Mouse (Mus musculus) frontal cortex, postnatal 14 days (tissue): Measurements from ENCODE around the gene Setd1b.

Experiments used
- DNase-seq, 2 experiments: peaks; one replicate each; pipeline ENCODE4 v3.0.0; 2022; ENCODE audit warnings: low spot score in 2 of 2

Setd1b gene

GRCm38 (mm10) chr5:123127031-123127430, 15.0 kb upstream of the Setd1b start:
- no peak for DNase-seq

DNA sequence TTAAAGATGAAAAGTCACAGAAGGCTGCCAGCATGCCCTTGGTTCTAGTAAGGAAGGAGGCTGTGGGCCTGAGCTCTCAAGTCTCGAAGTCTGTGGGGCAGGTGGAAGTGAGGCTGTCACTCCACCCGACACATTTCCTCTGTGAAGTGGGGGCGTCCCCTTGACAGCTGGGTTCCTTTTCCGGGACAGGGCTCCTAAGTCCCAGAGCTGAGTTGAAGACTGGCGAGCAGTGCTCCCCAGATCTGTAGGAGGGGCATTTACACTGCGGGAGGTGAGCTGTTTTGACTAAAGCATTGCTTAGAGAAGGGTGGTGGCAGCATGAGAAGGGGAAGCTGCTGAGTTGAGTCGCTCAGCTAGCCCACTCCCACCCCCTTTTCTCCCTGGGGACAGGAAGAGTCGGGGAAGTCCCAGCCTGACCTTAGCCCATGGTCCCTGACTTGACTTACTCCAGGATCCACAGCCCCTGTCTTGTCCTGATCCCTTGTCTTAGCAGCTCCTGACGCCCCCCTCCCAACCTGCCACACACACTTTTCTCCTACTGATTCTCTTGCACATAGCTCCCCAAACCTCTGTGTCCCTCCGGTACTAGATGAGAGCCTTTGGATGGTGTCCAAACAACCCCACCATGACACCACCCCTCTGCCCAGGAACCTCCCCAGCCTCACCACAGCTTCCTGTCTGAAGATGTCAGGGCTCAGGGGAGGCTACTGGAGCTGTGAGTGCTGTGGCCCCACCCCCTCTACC, 13.4 kb upstream of the Setd1b start:
- no peak for DNase-seq

DNA sequence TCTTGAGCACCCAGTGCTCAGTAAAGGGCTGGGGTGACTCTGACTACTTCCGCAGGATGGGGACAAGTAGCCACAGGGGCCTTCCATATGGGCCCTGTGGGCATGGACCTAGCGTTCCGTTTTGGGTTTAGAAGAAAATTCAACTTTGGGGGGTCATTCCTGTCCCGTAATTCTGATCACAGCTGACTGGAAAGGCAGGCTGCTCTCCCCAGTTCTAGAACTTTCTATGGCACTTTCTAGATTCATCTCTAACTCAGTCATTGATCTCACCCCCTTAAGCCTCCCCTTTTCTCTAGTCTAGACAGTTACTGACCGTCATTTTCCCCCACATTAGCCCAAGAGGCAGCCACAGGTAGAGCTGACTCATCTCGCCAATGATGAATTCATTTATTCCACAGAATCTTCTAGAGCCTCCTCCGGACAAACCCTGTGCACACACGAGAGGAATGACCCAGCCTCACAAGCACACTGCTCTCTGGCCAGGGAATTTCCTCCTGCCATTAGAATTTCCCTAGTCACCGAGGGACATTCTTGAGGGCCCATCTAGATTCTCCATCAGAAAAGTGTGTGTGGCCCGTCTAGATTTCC, 12.7 kb upstream of the Setd1b start:
- no peak for DNase-seq

GRCm38 (mm10) chr5:123130030-123130813, 11.8 kb upstream of the Setd1b start:
- DNase-seq, result no peak

DNA sequence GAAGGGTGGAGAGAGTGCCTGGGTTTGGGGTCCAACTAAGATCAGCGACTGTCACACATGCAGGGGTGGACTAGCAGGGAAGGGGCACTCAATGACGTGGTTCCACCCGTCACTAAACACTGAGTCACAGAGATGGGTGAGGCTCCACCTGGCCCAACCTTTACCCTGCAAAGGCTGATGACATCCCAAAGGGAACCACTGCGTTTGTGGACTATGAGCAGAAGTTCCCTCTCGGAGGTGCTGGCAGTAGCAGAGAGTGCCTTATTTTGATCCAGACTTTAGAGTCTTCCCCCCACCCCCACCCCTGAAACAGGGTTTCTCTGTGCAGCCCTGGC, 11.2 kb upstream of the Setd1b start:
- no peak for DNase-seq

DNA sequence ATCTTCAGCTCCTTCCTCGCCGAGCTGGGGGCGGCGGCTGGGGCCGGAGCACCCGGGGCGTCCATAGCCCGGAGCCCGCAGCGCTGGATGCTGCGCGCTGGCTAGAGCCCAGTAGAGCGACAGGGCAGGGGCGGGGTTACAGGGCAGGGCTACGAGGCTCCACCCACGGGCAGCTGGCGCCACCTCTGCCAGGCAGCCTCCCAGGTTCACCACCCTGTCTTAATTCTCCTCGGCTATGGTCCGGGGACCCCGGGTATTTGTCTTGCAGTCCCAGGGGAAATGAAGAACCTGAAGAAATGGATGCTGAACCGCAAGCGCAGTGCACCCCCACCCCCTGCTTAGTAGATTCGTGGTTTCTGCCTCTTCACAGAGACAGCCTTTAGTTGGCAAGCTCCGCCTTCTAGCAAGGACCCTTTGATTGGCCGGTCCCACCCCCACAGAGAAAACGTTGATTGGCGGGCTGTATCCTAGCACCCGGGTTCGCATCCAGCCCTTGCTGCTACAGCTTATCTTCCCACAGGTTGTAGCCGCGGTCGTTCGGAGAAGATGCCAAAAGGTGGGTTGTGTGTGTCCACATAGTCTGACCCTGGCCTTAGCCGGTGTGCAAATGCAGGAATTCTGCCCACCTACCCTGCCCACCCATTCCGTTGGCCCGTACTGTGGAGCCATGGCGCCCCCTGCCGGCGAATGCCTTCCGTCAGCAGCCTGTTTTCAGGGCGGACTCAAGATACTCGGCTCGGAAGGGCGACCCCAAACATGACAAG, 9.5 kb upstream of the Setd1b start, which contains the start of gene Rhof:
Rhof (minus strand) TSS at position 385 of the 764 bp plus-strand sequence.
- DNase-seq, result peak; percentile 78 to 83

- DNase-seq, result peak; percentile 85 to 93
These were observed 8.8 kb upstream of the Setd1b start for GRCm38 (mm10) chr5:123133083-123133783.

DNA sequence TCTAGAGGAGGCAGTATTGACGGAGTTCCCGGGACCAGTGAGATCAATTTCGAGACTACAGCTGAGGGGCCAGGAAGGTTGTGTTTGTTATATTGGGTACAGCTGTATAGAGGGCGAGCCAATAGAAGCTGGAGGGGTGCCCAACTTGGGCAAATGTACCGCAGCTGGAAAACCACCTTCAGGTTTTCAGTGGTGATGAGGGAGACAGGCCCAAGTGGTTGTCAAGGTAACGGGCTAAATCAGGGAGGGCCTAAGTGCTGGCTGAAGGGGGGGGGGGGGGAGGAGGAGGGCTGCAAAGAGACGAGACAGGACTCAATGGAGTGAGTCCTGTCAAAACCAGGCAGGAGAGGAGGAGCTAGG, 8.2 kb upstream of the Setd1b start:
- DNase-seq, result peak in 1 of 2 experiments; percentile 40

GRCm38 (mm10) chr5:123134186-123134874, 7.7 kb upstream of the Setd1b start:
- no peak for DNase-seq

DNA sequence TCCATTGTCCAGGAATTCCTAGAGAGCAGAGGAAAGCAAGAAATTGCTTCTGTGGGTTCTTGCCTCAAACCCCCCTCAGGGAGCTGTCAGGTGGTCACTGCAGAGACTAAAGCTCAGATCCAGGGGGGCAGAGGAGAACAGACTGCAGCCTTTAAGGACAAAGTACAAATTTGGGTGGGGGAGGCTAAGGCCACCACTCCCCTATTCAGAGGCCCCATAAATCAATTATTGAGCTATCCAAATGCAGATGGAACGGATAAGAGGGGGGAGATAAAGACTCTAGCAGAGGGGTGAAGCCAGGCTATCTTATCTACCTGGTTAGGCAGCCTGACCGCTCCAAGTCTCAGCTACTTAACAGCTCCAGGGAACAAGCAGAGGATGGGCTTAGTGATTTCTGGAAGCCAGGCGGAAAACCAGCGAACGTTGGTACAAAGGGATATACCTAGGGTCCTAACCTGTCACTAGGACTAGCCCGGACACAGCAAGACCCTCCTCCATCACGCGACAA, 7.1 kb upstream of the Setd1b start:
- no peak for DNase-seq

DNA sequence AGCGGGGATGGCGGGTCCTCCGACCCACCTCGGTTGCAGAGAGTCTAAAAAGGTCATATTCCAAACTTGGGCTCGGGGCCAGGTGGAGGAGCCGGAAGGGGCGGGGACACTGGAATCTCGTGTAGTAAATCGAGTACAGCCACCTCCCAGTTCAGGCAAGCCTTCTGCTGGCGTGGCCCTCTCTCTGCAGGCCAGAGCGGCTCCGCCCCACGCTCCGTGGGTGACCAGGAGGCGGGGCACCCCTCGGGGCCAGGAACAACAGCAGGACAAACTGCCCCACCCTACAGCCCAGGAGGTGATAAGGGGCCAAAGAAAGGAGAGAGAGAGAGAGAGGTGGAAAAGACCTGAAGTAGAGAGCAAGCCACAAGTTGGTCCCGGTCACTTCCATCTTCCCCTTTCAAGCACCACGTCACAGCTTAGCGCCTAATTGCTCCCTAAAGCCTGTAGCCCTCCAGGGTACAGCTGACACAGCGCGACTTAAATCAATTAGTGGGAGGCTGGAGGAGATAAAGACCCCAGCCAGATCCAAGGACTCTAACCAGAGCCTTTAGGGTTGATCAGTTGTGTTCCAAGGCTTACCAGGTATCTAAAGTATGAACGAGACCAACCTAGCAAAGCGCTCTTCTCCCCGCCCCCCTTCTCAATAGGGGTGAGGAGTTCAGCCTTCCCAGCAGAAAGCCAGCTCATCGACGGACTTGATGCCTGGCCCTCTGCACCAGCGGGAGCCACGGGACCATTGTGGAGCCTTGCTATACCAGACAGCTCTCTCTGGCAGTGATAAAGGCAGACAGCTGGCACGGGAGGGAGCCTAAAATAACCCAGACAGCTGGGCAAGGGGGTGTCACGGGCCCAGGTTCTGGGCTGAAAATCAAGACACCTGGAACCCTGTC, 6.3 kb upstream of the Setd1b start:
- peak in 1 of 2 experiments; percentile 49 for DNase-seq

GRCm38 (mm10) chr5:123136361-123137043, 5.5 kb upstream of the Setd1b start:
- peak; percentile 78 to 84 for DNase-seq

DNA sequence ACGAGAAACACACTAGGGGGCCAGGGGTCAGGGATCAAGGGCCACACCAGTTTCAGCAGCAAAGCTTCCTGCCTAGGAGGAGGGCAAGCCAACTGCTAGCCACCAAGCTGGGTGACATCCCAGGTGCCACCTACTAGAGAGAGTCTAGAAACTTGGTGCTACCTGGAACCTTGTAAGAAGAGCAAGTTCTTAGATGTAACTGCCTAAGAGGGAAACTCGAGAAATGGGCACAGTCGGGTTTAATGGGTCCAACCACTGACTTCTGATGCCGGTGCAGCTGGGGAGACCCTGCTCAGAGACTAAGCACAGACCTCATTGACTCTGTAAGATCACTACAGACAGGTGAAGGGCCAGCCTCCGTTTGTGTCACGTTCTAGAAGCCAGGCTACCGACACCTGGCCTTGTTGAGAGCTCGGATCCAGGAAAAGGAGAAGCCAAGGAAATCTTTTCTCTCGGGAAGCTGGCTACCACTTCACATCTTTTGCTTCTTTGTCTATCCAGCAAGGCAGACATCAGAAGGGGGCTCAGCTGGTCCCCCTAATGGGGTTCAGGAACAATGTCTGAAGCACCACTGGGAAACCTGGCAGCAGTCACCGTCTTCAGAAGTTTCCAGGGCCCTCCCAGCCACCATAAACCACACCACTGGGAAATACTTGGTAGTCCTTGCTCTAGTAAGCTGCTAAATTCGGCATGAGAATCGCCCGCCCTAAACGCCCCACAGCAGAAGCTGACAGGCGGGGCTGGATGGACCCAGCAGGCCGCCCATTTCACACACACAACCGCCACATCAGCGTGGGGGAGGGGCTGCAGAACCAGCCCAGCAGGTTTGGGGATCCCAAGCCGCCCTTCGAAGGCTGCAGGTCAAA, 4.7 kb upstream of the Setd1b start:
- peak in 1 of 2 experiments; percentile 60 for DNase-seq

DNA sequence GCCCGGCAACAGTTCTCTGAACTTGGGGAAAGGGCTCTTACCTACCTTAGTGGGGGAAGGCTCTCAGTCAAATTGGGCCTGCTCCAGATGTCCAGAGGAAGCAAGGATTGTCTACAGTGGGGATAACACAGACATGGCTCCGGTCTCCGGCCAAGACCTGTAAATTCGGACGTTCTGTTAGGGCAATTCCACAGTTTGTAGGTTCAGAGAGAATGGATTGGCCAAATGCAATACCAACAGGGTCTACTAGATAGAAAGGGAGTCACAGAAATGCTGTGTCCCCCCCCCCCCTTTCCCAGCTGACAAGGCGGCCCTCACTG, 4.1 kb upstream of the Setd1b start:
- no peak for DNase-seq

DNA sequence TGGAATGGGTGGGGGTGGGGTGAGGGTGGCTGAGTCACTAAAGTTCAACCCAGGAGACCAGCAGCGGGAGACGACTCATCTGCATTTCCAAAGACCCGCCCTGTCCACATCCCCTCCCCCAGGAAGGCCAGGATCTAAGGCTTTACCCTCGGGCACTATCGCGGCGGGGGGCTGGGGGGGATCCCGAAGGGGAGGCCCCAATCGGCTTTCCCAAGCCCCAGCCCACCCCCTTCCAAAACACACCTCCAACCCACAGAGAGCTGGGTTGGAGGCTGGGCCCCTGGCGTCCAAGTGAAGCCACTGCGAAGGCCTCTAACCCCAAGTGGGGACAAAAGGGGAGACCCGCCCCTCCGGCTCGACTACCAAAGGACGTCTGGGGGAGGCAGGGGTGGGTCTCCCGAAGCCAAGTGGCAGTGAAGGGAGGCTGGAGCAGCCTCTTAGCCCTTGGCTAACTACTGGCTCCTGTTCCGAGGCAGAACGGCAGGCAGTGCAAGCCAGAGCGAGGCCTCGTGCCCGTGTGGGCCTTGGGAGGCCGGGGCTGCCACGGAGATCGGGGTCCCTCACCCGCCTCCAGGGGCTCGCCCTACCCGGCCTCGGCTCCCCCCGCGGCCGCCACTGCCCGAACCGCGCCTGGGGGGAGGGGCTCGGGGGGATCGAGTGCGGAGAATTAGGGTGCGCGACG, 3.6 kb upstream of the Setd1b start:
- no peak for DNase-seq

GRCm38 (mm10) chr5:123138953-123139721, 2.9 kb upstream of the Setd1b start:
- DNase-seq, result peak in 1 of 2 experiments; percentile 76
